Mouse (Mus musculus) embryonic facial prominence, embryonic 12.5 days (tissue): Measurements from ENCODE around the gene Btbd9. TPM values are rescaled to one million over a fixed set of nuclear protein-coding genes. Genes with fewer than 3 reads are reported as not detected.

Experiments used
- ATAC-seq: fragments of 200-750 bp; cut with Nextera tagmentation; 2 replicates; pipeline ENCODE4 v1.8.0; 2017; ENCODE audit not compliant: insufficient number of reproducible peaks, insufficient read depth, low FRiP score, low TSS enrichment
- H3K27ac ChIP-seq: fragments of 300-500 bp; sonication (generic); 2 replicates; pipeline ENCODE4 v1.5.1; 2016; ENCODE audit warnings: mild to moderate bottlenecking
- H3K27me3 ChIP-seq: fragments of 300-500 bp; sonication (generic); 2 replicates; pipeline ENCODE4 v1.6.1; 2016; ENCODE audit warnings: mild to moderate bottlenecking, moderate library complexity
- H3K36me3 ChIP-seq: fragments of 300-500 bp; sonication (generic); 2 replicates; pipeline ENCODE4 v1.6.1; 2016; ENCODE audit warnings: mild to moderate bottlenecking
- H3K4me1 ChIP-seq: fragments of 300-500 bp; sonication (generic); 2 replicates; pipeline ENCODE4 v1.6.1; 2016
- H3K4me2 ChIP-seq: fragments of 300-500 bp; sonication (generic); replicated peaks from 2 replicates; pipeline ENCODE4 v1.6.1; 2016; ENCODE audit warnings: mild to moderate bottlenecking, moderate library complexity
- H3K4me3 ChIP-seq: fragments of 300-500 bp; sonication (generic); 2 replicates; pipeline ENCODE4 v1.5.1; 2016; ENCODE audit warnings: mild to moderate bottlenecking
- H3K9ac ChIP-seq: fragments of 300-500 bp; sonication (generic); 2 replicates; pipeline ENCODE4 v1.6.1; 2016; ENCODE audit warnings: mild to moderate bottlenecking, moderate library complexity
- H3K9me3 ChIP-seq: fragments of 300-500 bp; sonication (generic); 2 replicates; pipeline ENCODE4 v1.6.1; 2016; ENCODE audit warnings: mild to moderate bottlenecking, moderate library complexity
- WGBS: fragments of 180-500 bp; shearing (Covaris S2); methylation state at CpG from one replicate; pipeline ENCODE4 v1.1.7; 2016; 5-methylcytosine and 5-hydroxymethylcytosine counted together
- polyA plus RNA-seq: library from polyadenylated mRNA; unstranded; fragments of >200 nt; fragmentation: Nextera tagmentation; extraction: Ambion mirVana; gene quantifications from 2 replicates; pipeline ENCODE4 v1.2.1, GENCODE M21; 2016

The Btbd9 gene
- polyA plus RNA-seq, 1 experiment from 2014 or later, result 71.6 TPM

DNA sequence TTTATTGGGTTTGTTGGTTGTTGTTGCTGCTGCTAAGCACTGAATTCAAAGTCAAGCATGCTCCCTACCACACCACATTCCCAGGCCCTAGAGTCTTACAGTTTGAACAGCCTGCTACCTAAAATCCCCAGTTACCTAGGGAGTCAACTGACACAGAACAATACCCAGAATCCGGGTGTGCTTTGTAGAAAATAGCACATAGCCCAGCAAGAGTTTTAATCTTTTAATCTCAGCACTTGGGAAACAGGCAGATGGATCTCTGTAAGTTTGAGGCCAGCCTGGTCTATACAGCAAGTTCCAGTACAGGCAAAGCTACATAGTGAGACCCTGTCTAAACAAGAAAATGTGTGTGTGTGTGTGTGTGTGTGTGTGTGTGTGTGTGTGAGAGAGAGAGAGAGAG lies 34.5 kb upstream of the Btbd9 start:
- Histone ChIP-seq H3K4me3 (0 out of 2 replicates have a peak overlapping the region, but pooled peaks have one; percentile 73), H3K4me1 (peaks cover 26% of the 10 kb centered on the region), H3K27me3 (no peaks in the 10 kb centered on the region), H3K4me2 (peak overlapping the region; percentile 58), H3K36me3 (no peaks in the 10 kb centered on the region), H3K9ac (no peak overlapping the region), H3K27ac (no peak overlapping the region), H3K9me3 (no peaks in the 10 kb centered on the region)
- WGBS, result 81% methylated on average over 1 of the region's 1 CpGs
- ATAC-seq, result no peak

DNA sequence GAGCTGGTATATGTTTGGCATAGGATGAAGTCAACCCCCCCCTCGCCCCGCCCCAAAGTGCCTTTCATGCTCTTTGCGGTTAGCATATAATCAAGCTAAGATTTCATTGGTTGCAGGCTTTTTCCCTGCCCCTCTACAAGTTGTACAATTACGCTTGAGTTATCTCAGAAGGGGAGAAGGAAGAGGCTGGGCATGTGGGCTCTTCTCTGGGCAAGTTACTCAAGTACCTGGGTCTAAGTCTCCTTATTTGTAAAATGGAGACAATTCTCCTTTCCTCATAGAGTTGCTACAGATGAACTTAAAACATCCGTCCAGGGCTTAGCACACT lies 33.7 kb upstream of the Btbd9 start:
- no peak overlapping the region for H3K27ac ChIP-seq
- no peak overlapping the region for H3K4me3 ChIP-seq
- no peak for ATAC-seq
- no peaks in the 10 kb centered on the region for H3K9me3 ChIP-seq
- H3K36me3 ChIP-seq, result no peaks in the 10 kb centered on the region
- H3K4me1 ChIP-seq, result peaks cover 26% of the 10 kb centered on the region
- no peak overlapping the region for H3K4me2 ChIP-seq
- H3K27me3 ChIP-seq, result no peaks in the 10 kb centered on the region
- no peak overlapping the region for H3K9ac ChIP-seq
- 94% methylated on average over 5 of the region's 5 CpGs for WGBS

DNA sequence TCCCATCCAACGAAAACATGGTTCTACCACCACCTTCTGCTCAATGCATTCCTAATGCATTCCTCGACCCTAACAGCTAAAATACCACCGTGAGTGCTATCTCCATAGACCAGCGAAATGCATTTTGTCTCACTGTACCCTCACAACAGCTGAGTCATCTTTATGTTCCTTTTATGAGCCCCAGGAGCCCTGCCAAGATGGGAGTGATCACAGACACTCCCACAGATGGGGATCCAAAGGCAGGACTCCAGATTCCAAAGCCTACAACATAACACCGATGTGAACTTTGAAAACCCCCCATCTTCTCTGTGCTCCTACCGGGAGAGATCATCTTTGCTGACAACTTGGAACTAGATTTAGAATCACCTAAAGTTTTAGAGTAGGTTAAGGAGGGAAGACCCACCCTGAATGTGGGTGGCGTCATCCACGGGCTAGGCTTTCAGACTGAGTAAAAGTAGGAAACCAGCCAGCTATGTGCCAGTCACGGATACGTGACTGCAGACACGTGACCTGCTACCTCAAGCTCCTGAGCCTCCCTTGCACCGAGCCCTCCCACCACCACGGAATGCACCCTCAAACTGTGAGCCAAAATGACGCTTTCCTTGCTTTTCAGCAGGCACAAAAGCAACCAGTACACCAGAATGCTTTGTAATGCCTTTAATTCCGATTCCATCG lies 33.2 kb upstream of the Btbd9 start:
- Histone ChIP-seq H3K4me1 (peaks cover 26% of the 10 kb centered on the region), H3K9ac (no peak overlapping the region), H3K36me3 (no peaks in the 10 kb centered on the region), H3K4me3 (no peak overlapping the region), H3K9me3 (no peaks in the 10 kb centered on the region), H3K27me3 (no peaks in the 10 kb centered on the region), H3K27ac (no peak overlapping the region), H3K4me2 (no peak overlapping the region)
- 92% methylated on average over 16 of the region's 16 CpGs for WGBS
- no peak for ATAC-seq

DNA sequence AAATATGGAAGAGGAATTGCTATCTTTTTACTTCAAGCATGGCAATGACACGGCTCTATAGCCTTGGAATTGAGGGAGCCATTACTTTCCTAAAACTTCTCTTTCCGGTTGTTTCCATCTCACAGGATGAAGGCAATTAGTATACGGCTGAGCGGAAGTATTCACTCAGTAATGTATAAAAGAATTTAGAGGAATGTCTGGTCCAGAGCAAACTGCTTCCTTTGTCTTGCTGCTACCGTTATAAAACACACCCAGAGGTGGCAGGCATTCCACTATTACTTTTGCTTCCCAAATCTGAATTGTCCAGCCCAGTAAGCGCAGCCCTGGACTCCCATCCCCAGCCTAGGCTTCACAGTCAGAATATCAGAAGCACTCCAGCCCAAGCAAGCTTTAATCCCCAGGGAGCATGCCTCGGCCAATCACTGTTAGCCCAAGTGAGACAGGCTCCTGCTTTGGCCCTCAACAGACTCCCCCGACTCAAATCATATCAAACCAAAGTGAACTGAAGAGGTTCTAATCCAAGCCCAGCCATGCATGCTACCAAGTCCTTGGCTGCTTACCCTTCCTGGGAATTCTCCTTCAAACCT lies 31.7 kb upstream of the Btbd9 start:
- H3K36me3 ChIP-seq, result peaks cover 4% of the 10 kb centered on the region
- no peaks in the 10 kb centered on the region for H3K27me3 ChIP-seq
- H3K9ac ChIP-seq, result no peak overlapping the region
- no peak for ATAC-seq
- no peaks in the 10 kb centered on the region for H3K9me3 ChIP-seq
- H3K27ac ChIP-seq, result 0 out of 2 replicates have a peak overlapping the region, but pooled peaks have one; percentile 23
- H3K4me2 ChIP-seq, result no peak overlapping the region
- WGBS, result 50% methylated on average over 8 of the region's 8 CpGs
- no peak overlapping the region for H3K4me3 ChIP-seq
- peaks cover 26% of the 10 kb centered on the region for H3K4me1 ChIP-seq

GRCm38 (mm10) chr17:30607330-30607729 lies 31.0 kb upstream of the Btbd9 start:
- H3K4me1 ChIP-seq, result peaks cover 26% of the 10 kb centered on the region
- peaks cover 11% of the 10 kb centered on the region for H3K36me3 ChIP-seq
- no peak overlapping the region for H3K4me3 ChIP-seq
- H3K9me3 ChIP-seq, result no peaks in the 10 kb centered on the region
- H3K27ac ChIP-seq, result 0 out of 2 replicates have a peak overlapping the region, but pooled peaks have one; percentile 23
- 84% methylated on average over 7 of the region's 7 CpGs for WGBS
- no peaks in the 10 kb centered on the region for H3K27me3 ChIP-seq
- no peak overlapping the region for H3K4me2 ChIP-seq
- no peak for ATAC-seq
- no peak overlapping the region for H3K9ac ChIP-seq

GRCm38 (mm10) chr17:30606634-30607081 lies 30.4 kb upstream of the Btbd9 start:
- H3K9me3 ChIP-seq, result no peaks in the 10 kb centered on the region
- no peak for ATAC-seq
- no peak overlapping the region for H3K27ac ChIP-seq
- H3K4me3 ChIP-seq, result no peak overlapping the region
- peaks cover 18% of the 10 kb centered on the region for H3K36me3 ChIP-seq
- H3K4me1 ChIP-seq, result peaks cover 26% of the 10 kb centered on the region
- WGBS, result 90% methylated on average over 8 of the region's 8 CpGs
- no peak overlapping the region for H3K4me2 ChIP-seq
- no peak overlapping the region for H3K9ac ChIP-seq
- H3K27me3 ChIP-seq, result no peaks in the 10 kb centered on the region

DNA sequence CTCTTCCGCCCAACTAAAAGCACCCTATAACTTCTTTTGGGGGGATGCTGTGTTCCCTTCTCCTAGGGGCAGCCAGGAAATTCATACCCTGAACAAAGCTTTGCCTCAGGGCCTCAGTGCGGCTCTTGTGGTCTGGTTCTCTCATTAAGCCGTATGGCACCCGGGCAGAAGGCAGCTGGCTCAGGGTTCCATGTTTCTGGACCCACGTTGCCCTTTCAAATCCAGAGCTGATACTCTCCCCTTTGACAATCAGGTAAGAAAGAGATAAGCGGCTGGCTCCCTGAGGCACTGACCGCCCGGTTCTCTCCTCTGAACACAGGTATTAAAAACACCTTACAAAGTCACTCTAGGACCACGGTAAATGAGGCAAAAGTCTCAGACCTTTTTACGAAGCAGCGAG lies 29.9 kb upstream of the Btbd9 start:
- H3K36me3 ChIP-seq, result peaks cover 21% of the 10 kb centered on the region
- no peak overlapping the region for H3K27ac ChIP-seq
- no peak overlapping the region for H3K9ac ChIP-seq
- ATAC-seq, result no peak
- no peaks in the 10 kb centered on the region for H3K9me3 ChIP-seq
- 85% methylated on average over 11 of the region's 11 CpGs for WGBS
- H3K4me1 ChIP-seq, result peaks cover 22% of the 10 kb centered on the region
- no peak overlapping the region for H3K4me2 ChIP-seq
- no peaks in the 10 kb centered on the region for H3K27me3 ChIP-seq
- no peak overlapping the region for H3K4me3 ChIP-seq

DNA sequence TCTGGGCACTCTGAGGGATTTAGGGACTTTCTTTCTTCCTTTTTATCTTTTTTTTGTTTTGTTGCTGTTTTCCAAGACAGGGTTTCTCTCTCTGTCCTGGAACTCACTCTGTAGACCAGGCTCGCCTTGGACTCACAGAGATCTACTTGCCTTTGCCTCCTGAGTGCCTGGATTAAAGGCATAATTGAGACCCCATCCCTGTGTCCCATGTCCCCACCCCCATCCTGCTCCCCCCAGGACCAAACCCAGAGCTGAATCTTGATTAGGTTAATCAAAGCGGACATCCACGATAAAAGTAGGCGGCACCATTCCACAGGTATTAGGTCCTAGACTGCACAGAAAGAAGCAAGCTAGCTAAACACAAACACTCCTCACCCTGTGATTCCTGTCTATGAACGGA lies 28.7 kb upstream of the Btbd9 start:
- Histone ChIP-seq H3K9ac (no peak overlapping the region), H3K36me3 (peaks cover 32% of the 10 kb centered on the region), H3K4me1 (peaks cover 16% of the 10 kb centered on the region; the same call in 1 of the 2 replicates), H3K27ac (no peak overlapping the region), H3K4me2 (no peak overlapping the region), H3K9me3 (no peaks in the 10 kb centered on the region), H3K27me3 (no peaks in the 10 kb centered on the region), H3K4me3 (no peak overlapping the region)
- no peak for ATAC-seq
- WGBS, result 84% methylated on average over 5 of the region's 5 CpGs

DNA sequence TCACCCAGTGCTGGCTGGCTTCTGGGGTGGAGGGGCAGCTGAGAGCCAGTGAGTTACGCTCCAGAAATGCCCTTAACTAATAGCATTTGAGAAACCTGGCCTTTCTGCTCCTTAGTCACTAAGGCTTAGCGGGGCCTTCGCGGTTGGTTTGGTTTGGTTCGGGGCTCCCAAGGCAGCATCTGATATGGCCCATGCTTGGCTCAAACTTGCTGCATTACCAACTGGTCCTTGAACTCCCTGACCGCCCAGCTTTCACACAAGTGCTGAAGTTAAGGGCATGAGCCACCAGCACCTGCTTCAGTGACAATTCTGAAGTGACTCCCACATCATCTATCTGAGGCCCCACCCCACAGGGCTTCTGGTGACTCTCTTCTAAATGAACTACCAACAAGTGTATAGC lies 28.0 kb upstream of the Btbd9 start:
- 92% methylated on average over 6 of the region's 6 CpGs for WGBS
- Histone ChIP-seq H3K36me3 (peaks cover 36% of the 10 kb centered on the region), H3K27me3 (no peaks in the 10 kb centered on the region), H3K9me3 (no peaks in the 10 kb centered on the region), H3K4me2 (no peak overlapping the region), H3K4me3 (no peak overlapping the region), H3K4me1 (peaks cover 12% of the 10 kb centered on the region; the same call in 1 of the 2 replicates), H3K9ac (no peak overlapping the region), H3K27ac (no peak overlapping the region)
- ATAC-seq, result no peak

DNA sequence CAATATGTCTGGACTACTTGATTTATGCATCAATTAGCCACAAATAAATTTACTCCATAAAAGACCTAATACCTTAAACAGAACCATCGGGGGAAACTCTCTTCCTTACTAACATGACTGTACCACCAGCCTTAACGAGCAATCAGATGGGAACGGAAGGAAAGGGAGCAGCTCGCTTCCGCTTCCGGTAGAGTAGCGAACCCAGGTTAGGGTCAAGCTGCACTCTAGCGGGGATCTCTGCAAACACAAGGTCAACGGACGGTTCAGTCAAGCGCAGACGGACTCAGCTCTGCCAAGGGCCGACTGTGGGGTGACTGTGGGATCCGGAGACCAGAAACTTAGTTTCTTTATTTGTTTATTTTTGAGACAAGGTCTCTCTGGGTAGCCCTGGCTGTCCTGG lies 25.9 kb upstream of the Btbd9 start:
- 92% methylated on average over 14 of the region's 14 CpGs for WGBS
- Histone ChIP-seq H3K9ac (no peak overlapping the region), H3K9me3 (no peaks in the 10 kb centered on the region), H3K4me3 (no peak overlapping the region), H3K36me3 (peaks cover 54% of the 10 kb centered on the region), H3K4me1 (0 out of 2 replicates have a peak, but pooled peaks cover under 1% of the 10 kb centered on the region), H3K4me2 (no peak overlapping the region), H3K27me3 (no peaks in the 10 kb centered on the region), H3K27ac (no peak overlapping the region)
- ATAC-seq, result no peak

DNA sequence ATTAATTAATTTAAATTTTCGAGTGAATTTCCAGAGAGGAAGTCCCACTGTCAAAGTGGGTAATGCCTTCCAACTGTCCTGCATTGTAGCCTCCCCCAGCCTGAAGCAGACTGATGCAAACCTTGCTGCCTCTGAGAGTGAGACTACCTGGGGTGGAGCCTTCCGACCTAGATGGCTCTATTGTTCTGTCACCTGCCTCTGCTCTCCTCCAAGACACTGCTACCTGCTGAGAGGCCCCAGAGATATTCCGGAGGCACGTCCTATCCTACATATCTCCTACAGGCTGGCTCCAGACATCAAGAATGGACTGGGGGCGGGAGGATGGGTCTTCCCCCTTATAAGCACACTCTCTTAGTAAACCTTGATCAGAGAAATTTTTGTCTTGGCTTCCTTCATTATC lies 22.0 kb upstream of the Btbd9 start:
- Histone ChIP-seq H3K27me3 (no peaks in the 10 kb centered on the region), H3K27ac (no peak overlapping the region), H3K36me3 (peaks cover 66% of the 10 kb centered on the region), H3K9me3 (no peaks in the 10 kb centered on the region), H3K4me2 (no peak overlapping the region), H3K4me1 (no peaks in the 10 kb centered on the region; the same call in 1 of the 2 replicates), H3K9ac (no peak overlapping the region), H3K4me3 (no peak overlapping the region)
- 86% methylated on average over 5 of the region's 5 CpGs for WGBS
- ATAC-seq, result no peak

DNA sequence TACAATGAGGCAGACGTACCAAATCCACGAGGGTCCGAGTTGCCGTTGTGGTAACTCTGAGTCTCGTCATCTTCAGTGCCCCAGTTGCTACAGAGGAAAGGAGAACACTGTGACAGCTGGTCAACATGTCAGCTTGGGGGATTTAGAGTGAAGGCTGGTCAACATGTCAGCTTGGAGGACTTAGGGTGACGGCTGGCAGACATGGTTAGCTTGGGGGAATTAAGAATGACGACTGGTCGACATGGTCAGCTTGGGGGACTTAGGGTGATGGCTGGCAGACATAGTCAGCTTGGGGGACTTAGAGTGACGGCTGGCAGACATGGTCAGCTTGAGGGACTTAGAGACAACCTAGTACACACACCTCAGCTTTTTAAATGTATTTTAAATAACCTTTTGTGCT lies 21.5 kb upstream of the Btbd9 start:
- H3K4me2 ChIP-seq, result no peak overlapping the region
- H3K27me3 ChIP-seq, result no peaks in the 10 kb centered on the region
- peaks cover 66% of the 10 kb centered on the region for H3K36me3 ChIP-seq
- 93% methylated on average over 9 of the region's 9 CpGs for WGBS
- H3K9ac ChIP-seq, result no peak overlapping the region
- H3K4me1 ChIP-seq, result no peaks in the 10 kb centered on the region; the same call in 1 of the 2 replicates
- no peak overlapping the region for H3K4me3 ChIP-seq
- no peak for ATAC-seq
- no peak overlapping the region for H3K27ac ChIP-seq
- no peaks in the 10 kb centered on the region for H3K9me3 ChIP-seq
